Mouse (Mus musculus): ENCODE data around the gene Mpp3. TPM values are rescaled to one million over a fixed set of nuclear protein-coding genes. Genes with fewer than 3 reads are reported as not detected.

Gene Mpp3
- polyA plus RNA-seq, 1 experiment = not detected

GRCm38 (mm10) chr11:102036336-102036735 lies 8.1 kb upstream of the Mpp3 start:
- TF ChIP-seq CTCF (IDR thresholded peaks at IDR 0.05; ENCODE audit: control insufficient read depth, insufficient read depth, low read length) = no peak
- no peak for TF ChIP-seq POLR2A (IDR thresholded peaks at IDR 0.05; ENCODE audit: borderline replicate concordance, control insufficient read depth, low read depth, low read length)
- Histone ChIP-seq H3K4me1 (ENCODE audit: control insufficient read depth, insufficient read depth, low read length) (no peaks in the 10 kb centered on the region), H3K27ac (ENCODE audit: control insufficient read depth, insufficient read depth, low read depth, low read length, poor library complexity) (no peak overlapping the region), H3K4me3 (replicated peaks; ENCODE audit: control insufficient read depth, low read depth, low read length) (no peak overlapping the region)
- WGBS = 87% methylated on average over 7 of the region's 7 CpGs

- TF ChIP-seq POLR2A (IDR thresholded peaks at IDR 0.05; ENCODE audit: borderline replicate concordance, control insufficient read depth, low read depth, low read length) (no peak), CTCF (IDR thresholded peaks at IDR 0.05; ENCODE audit: control insufficient read depth, insufficient read depth, low read length) (no peak)
- no peak overlapping the region for H3K4me3 ChIP-seq (replicated peaks; ENCODE audit: control insufficient read depth, low read depth, low read length)
- no peak overlapping the region for H3K27ac ChIP-seq (ENCODE audit: control insufficient read depth, insufficient read depth, low read depth, low read length, poor library complexity)
- H3K4me1 ChIP-seq (ENCODE audit: control insufficient read depth, insufficient read depth, low read length) = no peaks in the 10 kb centered on the region
- WGBS = 85% methylated on average over 5 of the region's 5 CpGs
Measured at GRCm38 (mm10) chr11:102035456-102035960, 7.2 kb upstream of the Mpp3 start.

GRCm38 (mm10) chr11:102034887-102035286 lies 6.6 kb upstream of the Mpp3 start:
- TF ChIP-seq CTCF (IDR thresholded peaks at IDR 0.05; ENCODE audit: control insufficient read depth, insufficient read depth, low read length) (no peak), POLR2A (IDR thresholded peaks at IDR 0.05; ENCODE audit: borderline replicate concordance, control insufficient read depth, low read depth, low read length) (no peak)
- Histone ChIP-seq H3K27ac (ENCODE audit: control insufficient read depth, insufficient read depth, low read depth, low read length, poor library complexity) (no peak overlapping the region), H3K4me3 (replicated peaks; ENCODE audit: control insufficient read depth, low read depth, low read length) (no peak overlapping the region), H3K4me1 (ENCODE audit: control insufficient read depth, insufficient read depth, low read length) (no peaks in the 10 kb centered on the region)
- WGBS = 82% methylated on average over 8 of the region's 8 CpGs

GRCm38 (mm10) chr11:102033055-102033591 lies 4.9 kb upstream of the Mpp3 start:
- Histone ChIP-seq H3K4me1 (ENCODE audit: control insufficient read depth, insufficient read depth, low read length) (no peaks in the 10 kb centered on the region), H3K27ac (ENCODE audit: control insufficient read depth, insufficient read depth, low read depth, low read length, poor library complexity) (no peak overlapping the region), H3K4me3 (replicated peaks; ENCODE audit: control insufficient read depth, low read depth, low read length) (no peak overlapping the region)
- TF ChIP-seq CTCF (IDR thresholded peaks at IDR 0.05; ENCODE audit: control insufficient read depth, insufficient read depth, low read length) (no peak), POLR2A (IDR thresholded peaks at IDR 0.05; ENCODE audit: borderline replicate concordance, control insufficient read depth, low read depth, low read length) (no peak)
- WGBS = 89% methylated on average over 12 of the region's 12 CpGs

- 79% methylated on average over 7 of the region's 7 CpGs for WGBS
- Histone ChIP-seq H3K4me1 (ENCODE audit: control insufficient read depth, insufficient read depth, low read length) (no peaks in the 10 kb centered on the region), H3K27ac (ENCODE audit: control insufficient read depth, insufficient read depth, low read depth, low read length, poor library complexity) (no peak overlapping the region; the same call in 1 of the 2 replicates), H3K4me3 (replicated peaks; ENCODE audit: control insufficient read depth, low read depth, low read length) (no peak overlapping the region)
- TF ChIP-seq POLR2A (IDR thresholded peaks at IDR 0.05; ENCODE audit: borderline replicate concordance, control insufficient read depth, low read depth, low read length) = no peak
- no peak for TF ChIP-seq CTCF (IDR thresholded peaks at IDR 0.05; ENCODE audit: control insufficient read depth, insufficient read depth, low read length)
Measured at GRCm38 (mm10) chr11:102031149-102031548, 2.9 kb upstream of the Mpp3 start.

- TF ChIP-seq CTCF (IDR thresholded peaks at IDR 0.05; ENCODE audit: control insufficient read depth, insufficient read depth, low read length) (no peak), POLR2A (IDR thresholded peaks at IDR 0.05; ENCODE audit: borderline replicate concordance, control insufficient read depth, low read depth, low read length) (no peak)
- WGBS = 51% methylated on average over 7 of the region's 7 CpGs
- H3K27ac ChIP-seq (ENCODE audit: control insufficient read depth, insufficient read depth, low read depth, low read length, poor library complexity) = no peak overlapping the region
- H3K4me3 ChIP-seq (replicated peaks; ENCODE audit: control insufficient read depth, low read depth, low read length) = no peak overlapping the region
- H3K4me1 ChIP-seq (ENCODE audit: control insufficient read depth, insufficient read depth, low read length) = no peaks in the 10 kb centered on the region
Measured at GRCm38 (mm10) chr11:102029966-102030365, 1.7 kb upstream of the Mpp3 start.

- WGBS = 45% methylated on average over 4 of the region's 4 CpGs
- no peak overlapping the region for H3K4me3 ChIP-seq (replicated peaks; ENCODE audit: control insufficient read depth, low read depth, low read length)
- H3K27ac ChIP-seq (ENCODE audit: control insufficient read depth, insufficient read depth, low read depth, low read length, poor library complexity) = no peak overlapping the region
- TF ChIP-seq CTCF (IDR thresholded peaks at IDR 0.05; ENCODE audit: control insufficient read depth, insufficient read depth, low read length) = no peak
- TF ChIP-seq POLR2A (IDR thresholded peaks at IDR 0.05; ENCODE audit: borderline replicate concordance, control insufficient read depth, low read depth, low read length) = no peak
- H3K4me1 ChIP-seq (ENCODE audit: control insufficient read depth, insufficient read depth, low read length) = no peaks in the 10 kb centered on the region
Measured at GRCm38 (mm10) chr11:102029304-102029703, 1.0 kb upstream of the Mpp3 start.

GRCm38 (mm10) chr11:102027361-102028017 lies 772 bp downstream of the Mpp3 start:
- no peak overlapping the region for H3K4me3 ChIP-seq (replicated peaks; ENCODE audit: control insufficient read depth, low read depth, low read length)
- TF ChIP-seq POLR2A (IDR thresholded peaks at IDR 0.05; ENCODE audit: borderline replicate concordance, control insufficient read depth, low read depth, low read length) (no peak), CTCF (IDR thresholded peaks at IDR 0.05; ENCODE audit: control insufficient read depth, insufficient read depth, low read length) (no peak)
- WGBS = 9% methylated on average over 12 of the region's 12 CpGs
- no peak overlapping the region for H3K27ac ChIP-seq (ENCODE audit: control insufficient read depth, insufficient read depth, low read depth, low read length, poor library complexity)
- H3K4me1 ChIP-seq (ENCODE audit: control insufficient read depth, insufficient read depth, low read length) = no peaks in the 10 kb centered on the region
